Mouse (Mus musculus) cerebellum, adult 8-10 months (tissue): ENCODE measurements around the gene Dnali1.

Experiments used
- DNase-seq: peaks from one replicate; pipeline ENCODE4 v3.0.0; 2022

Dnali1 gene

GRCm38 (mm10) chr4:125065517-125066307 lies at the start of gene Dnali1:
TSS of gene Dnali1 (minus strand) at chr4:125065703.
- peak; percentile 40 for DNase-seq

- no peak for DNase-seq
Observed at GRCm38 (mm10) chr4:125115081-125115480, 49.6 kb upstream of the Dnali1 start.

GRCm38 (mm10) chr4:125114638-125115037 lies 49.1 kb upstream of the Dnali1 start:
- DNase-seq: peak; percentile 72

- no peak for DNase-seq
Observed at GRCm38 (mm10) chr4:125105354-125105753, 39.9 kb upstream of the Dnali1 start.

- no peak for DNase-seq
Observed at GRCm38 (mm10) chr4:125101334-125101733, 35.8 kb upstream of the Dnali1 start.

- DNase-seq: peak; percentile 81
Observed at GRCm38 (mm10) chr4:125099458-125099857, 34.0 kb upstream of the Dnali1 start.

GRCm38 (mm10) chr4:125097412-125097811 lies 31.9 kb upstream of the Dnali1 start:
- no peak for DNase-seq

GRCm38 (mm10) chr4:125096066-125096465 lies 30.6 kb upstream of the Dnali1 start:
- no peak for DNase-seq

GRCm38 (mm10) chr4:125093031-125093430 lies 27.5 kb upstream of the Dnali1 start:
- DNase-seq: no peak

- DNase-seq: peak; percentile 67
Observed at GRCm38 (mm10) chr4:125085346-125085841, 19.9 kb upstream of the Dnali1 start.

GRCm38 (mm10) chr4:125084403-125085345 lies 19.2 kb upstream of the Dnali1 start, which contains the start of gene Meaf6:
TSS of gene Meaf6 (plus strand) at chr4:125085134.
- peak; percentile 92 for DNase-seq

- no peak for DNase-seq
Observed at GRCm38 (mm10) chr4:125078698-125079097, 13.2 kb upstream of the Dnali1 start.

GRCm38 (mm10) chr4:125077700-125078099 lies 12.2 kb upstream of the Dnali1 start:
- DNase-seq: no peak

- DNase-seq: peak; percentile 92
Observed at GRCm38 (mm10) chr4:125066490-125067370, 1.2 kb upstream of the Dnali1 start, which contains the start of gene Snip1. TSS of gene Snip1 (plus strand) at chr4:125066672.

GRCm38 (mm10) chr4:125063829-125064228 lies 1.7 kb downstream of the Dnali1 start:
- no peak for DNase-seq

- peak; percentile 17 for DNase-seq
Observed at GRCm38 (mm10) chr4:125059025-125059424, 6.5 kb downstream of the Dnali1 start.

- no peak for DNase-seq
Observed at GRCm38 (mm10) chr4:125058033-125058432, 7.5 kb downstream of the Dnali1 start.

- no peak for DNase-seq
Observed at GRCm38 (mm10) chr4:125057273-125057672, 8.2 kb downstream of the Dnali1 start.

GRCm38 (mm10) chr4:125056476-125056875 lies 9.0 kb downstream of the Dnali1 start:
- no peak for DNase-seq

GRCm38 (mm10) chr4:125055385-125055784 lies 10.1 kb downstream of the Dnali1 start:
- DNase-seq: no peak

- no peak for DNase-seq
Observed at GRCm38 (mm10) chr4:125044454-125044853, 21.0 kb downstream of the Dnali1 start.

GRCm38 (mm10) chr4:125034341-125034740 lies 31.2 kb downstream of the Dnali1 start:
- DNase-seq: no peak
